Mouse (Mus musculus) cerebellum, adult 2 months (tissue): ENCODE results near the gene Agap1. TPM values are rescaled to one million over a fixed set of nuclear protein-coding genes. Genes with fewer than 3 reads are reported as not detected.

Source experiments
- DNase-seq, 2 experiments: peaks; one replicate each; pipeline ENCODE4 v3.0.0; 2021
- H3K27ac ChIP-seq: fragments of 200-500 bp; 2 replicates; pipeline ENCODE4 v1.5.1; 2012; ENCODE audit warnings: low read length, control low read depth, inconsistent platforms; ENCODE audit not compliant: insufficient read depth
- H3K27me3 ChIP-seq: fragments of 200-500 bp; 2 replicates; pipeline ENCODE4 v1.6.1; 2012; ENCODE audit warnings: inconsistent platforms, mild to moderate bottlenecking, low read length, moderate library complexity; ENCODE audit not compliant: control insufficient read depth, insufficient read depth
- H3K4me1 ChIP-seq: fragments of 200-500 bp; 2 replicates; pipeline ENCODE4 v1.6.1; 2011; ENCODE audit warnings: low read length; ENCODE audit not compliant: control insufficient read depth, insufficient read depth
- H3K4me3 ChIP-seq: fragments of 200-500 bp; replicated peaks from 2 replicates; pipeline ENCODE3; 2011; ENCODE audit warnings: mild to moderate bottlenecking, low read depth, low read length, control low read depth; ENCODE audit not compliant: insufficient read depth
- CTCF ChIP-seq: fragments of 200-500 bp; IDR thresholded peaks from 2 replicates; pipeline ENCODE4 v1.5.1; 2011; ENCODE audit warnings: low read depth, mild to moderate bottlenecking, control low read depth, low read length, moderate library complexity, borderline replicate concordance; ENCODE audit not compliant: insufficient read depth
- POLR2A ChIP-seq: fragments of 200-500 bp; IDR thresholded peaks from 2 replicates; pipeline ENCODE4 v1.6.1; 2011; ENCODE audit warnings: low read length, control low read depth, borderline replicate concordance; ENCODE audit not compliant: insufficient read depth
- WGBS: fragments of 180-500 bp; shearing (Covaris S2); methylation state at CpG from one replicate; pipeline ENCODE4 v1.1.7; 2018; 5-methylcytosine and 5-hydroxymethylcytosine counted together
- polyA plus RNA-seq: library from polyadenylated mRNA; depleted of rRNA; stranded (reverse); fragments of >200 nt; gene quantifications from 2 replicates; pipeline ENCODE4 v1.2.3, GENCODE M21; 2012

The Agap1 gene
- polyA plus RNA-seq, 1 experiment: 82.9 TPM

DNA sequence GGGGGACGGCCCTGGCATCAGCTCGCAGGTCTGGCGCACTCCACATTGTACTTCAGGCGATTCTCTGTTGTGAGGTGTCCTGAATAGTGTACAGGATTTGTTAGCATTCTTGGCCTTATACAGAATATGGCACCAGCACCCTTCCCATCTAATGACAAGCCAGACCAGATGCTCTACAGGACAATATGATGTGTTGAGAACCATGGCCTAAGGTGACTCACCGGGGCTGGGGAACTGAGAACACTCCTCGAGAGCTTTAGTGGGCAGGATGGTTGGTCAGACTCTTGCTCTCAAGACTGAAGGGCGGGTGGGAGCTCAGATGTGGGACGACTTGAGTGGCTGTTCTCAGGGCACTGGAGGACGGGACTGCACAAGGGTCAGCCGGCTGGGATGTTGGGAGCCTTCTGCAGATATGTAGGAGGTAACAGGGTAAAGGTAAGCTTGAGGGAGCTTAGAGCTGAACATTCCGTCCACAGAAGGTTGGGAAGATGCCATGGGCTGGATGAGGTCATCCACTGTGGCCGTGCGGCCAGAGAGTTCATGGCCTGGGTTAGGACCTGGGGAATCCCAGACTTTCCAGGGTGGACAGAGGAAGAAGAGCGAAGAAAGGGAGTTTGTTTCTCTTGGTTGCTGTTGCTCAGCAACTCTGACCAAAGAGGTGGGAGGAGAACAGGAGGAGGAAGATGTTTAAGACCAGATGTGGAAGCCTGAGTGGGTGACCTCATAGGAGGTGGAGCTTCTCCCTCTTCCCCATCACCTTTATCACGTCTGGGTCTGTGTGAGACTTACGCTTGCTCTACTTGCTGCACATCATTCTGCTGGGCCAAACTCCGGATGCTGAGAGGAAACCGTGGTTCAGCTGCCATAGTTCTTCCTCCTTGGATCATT lies 100.6 kb downstream of the Agap1 start:
- Histone ChIP-seq H3K27me3 (no peaks in the 10 kb centered on the region), H3K4me1 (peaks cover 44% of the 10 kb centered on the region), H3K27ac (no peak overlapping the region), H3K4me3 (no peak overlapping the region)
- no peak for TF ChIP-seq POLR2A
- no peak for TF ChIP-seq CTCF
- DNase-seq: no peak
- WGBS: 69% methylated on average over 18 of the region's 18 CpGs

GRCm38 (mm10) chr1:89556006-89556405 lies 101.4 kb downstream of the Agap1 start:
- H3K4me3 ChIP-seq: no peak overlapping the region
- 41% methylated on average over 7 of the region's 7 CpGs for WGBS
- no peak overlapping the region for H3K27ac ChIP-seq
- TF ChIP-seq CTCF (peak; percentile 30; the same call in 1 of the 2 replicates), POLR2A (no peak)
- H3K27me3 ChIP-seq: no peaks in the 10 kb centered on the region
- H3K4me1 ChIP-seq: peaks cover 39% of the 10 kb centered on the region
- peak; percentile 45 to 59 for DNase-seq

GRCm38 (mm10) chr1:89557401-89557800 lies 102.8 kb downstream of the Agap1 start:
- Histone ChIP-seq H3K4me1 (peaks cover 43% of the 10 kb centered on the region), H3K27me3 (no peaks in the 10 kb centered on the region), H3K27ac (no peak overlapping the region), H3K4me3 (no peak overlapping the region)
- TF ChIP-seq CTCF: no peak
- no peak for TF ChIP-seq POLR2A
- 81% methylated on average over 6 of the region's 6 CpGs for WGBS
- DNase-seq: no peak

- no peaks in the 10 kb centered on the region for H3K27me3 ChIP-seq
- DNase-seq: peak; percentile 42 to 55
- 3% methylated on average over 1 of the region's 1 CpGs for WGBS
- TF ChIP-seq CTCF (no peak), POLR2A (no peak)
- H3K4me1 ChIP-seq: peaks cover 48% of the 10 kb centered on the region
- H3K27ac ChIP-seq: no peak overlapping the region
- H3K4me3 ChIP-seq: no peak overlapping the region
These were observed 103.5 kb downstream of the Agap1 start for GRCm38 (mm10) chr1:89558080-89558479.

- no peak for TF ChIP-seq POLR2A
- TF ChIP-seq CTCF: no peak
- Histone ChIP-seq H3K4me1 (peaks cover 44% of the 10 kb centered on the region), H3K27ac (no peak overlapping the region), H3K27me3 (no peaks in the 10 kb centered on the region), H3K4me3 (no peak overlapping the region)
- WGBS: 86% methylated on average over 4 of the region's 4 CpGs
- DNase-seq: no peak
These were observed 108.8 kb downstream of the Agap1 start for GRCm38 (mm10) chr1:89563399-89563798.

- DNase-seq: peak; percentile 63 to 71
These were observed 112.2 kb downstream of the Agap1 start for GRCm38 (mm10) chr1:89566578-89567488.

GRCm38 (mm10) chr1:89568546-89569405 lies 114.2 kb downstream of the Agap1 start:
- TF ChIP-seq POLR2A: no peak
- TF ChIP-seq CTCF: no peak
- Histone ChIP-seq H3K27me3 (no peaks in the 10 kb centered on the region), H3K4me3 (no peak overlapping the region), H3K27ac (no peak overlapping the region), H3K4me1 (peaks cover 51% of the 10 kb centered on the region)
- WGBS: 48% methylated on average over 6 of the region's 6 CpGs
- DNase-seq: peak in 1 of 2 experiments; percentile 28

More at GRCm38 (mm10) chr1:89566578-89567488, 112.2 kb downstream of the Agap1 start:
- Histone ChIP-seq H3K27ac (peak overlapping the region; percentile 15), H3K4me3 (no peak overlapping the region), H3K4me1 (peaks cover 60% of the 10 kb centered on the region), H3K27me3 (no peaks in the 10 kb centered on the region)
- TF ChIP-seq POLR2A (no peak), CTCF (no peak)
- WGBS: 9% methylated on average over 9 of the region's 9 CpGs
